Mouse (Mus musculus): ENCODE results near the gene Dglucy. TPM values are rescaled to one million over a fixed set of nuclear protein-coding genes. Genes with fewer than 3 reads are reported as not detected.

Dglucy gene
- total and polyA plus RNA-seq, 3 experiments = 0.09 to 0.27 TPM; not detected in 1

DNA sequence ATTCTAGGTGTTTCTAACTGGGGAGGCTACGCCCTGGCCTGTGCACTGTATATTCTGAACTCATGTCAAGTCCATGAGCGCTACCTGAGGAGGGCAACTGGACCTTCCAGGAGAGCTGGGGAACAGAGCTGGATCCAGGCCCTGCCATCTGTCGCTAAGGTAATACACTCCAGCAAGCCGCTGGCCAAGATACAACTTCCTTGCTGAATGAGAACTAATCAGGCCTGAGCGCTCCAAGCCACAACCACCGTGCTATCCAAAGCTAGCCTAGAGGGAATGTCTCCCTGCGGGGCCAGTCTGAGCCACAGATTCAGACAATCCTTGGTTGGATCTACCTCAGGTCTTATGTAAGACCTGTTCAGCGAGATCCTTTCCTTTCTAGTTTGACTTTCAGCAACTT is 88.2 kb downstream of the Dglucy start:
- Histone ChIP-seq H3K9me3 (replicated peaks) (no peaks in the 10 kb centered on the region), H3K36me3 (replicated peaks) (no peaks in the 10 kb centered on the region), H3K27me3 (ENCODE audit: insufficient read depth, low read length) (peaks cover 46% of the 10 kb centered on the region), H3K4me1 (ENCODE audit: insufficient read depth, low read depth, low read length) (peaks cover 4% of the 10 kb centered on the region; the same call in 1 of the 2 replicates), H3K4me3 (ENCODE audit: low read depth, low read length) (no peak overlapping the region)
- ATAC-seq (ENCODE audit: extremely low read depth, insufficient number of reproducible peaks, low FRiP score, poor library complexity, severe bottlenecking) (no peak), DNase-seq (ENCODE audit: low spot score) (no peak)
- TF ChIP-seq POLR2AphosphoS5 (IDR thresholded peaks at IDR 0.05; ENCODE audit: insufficient replicate concordance, low read depth, low read length) = no peak

DNA sequence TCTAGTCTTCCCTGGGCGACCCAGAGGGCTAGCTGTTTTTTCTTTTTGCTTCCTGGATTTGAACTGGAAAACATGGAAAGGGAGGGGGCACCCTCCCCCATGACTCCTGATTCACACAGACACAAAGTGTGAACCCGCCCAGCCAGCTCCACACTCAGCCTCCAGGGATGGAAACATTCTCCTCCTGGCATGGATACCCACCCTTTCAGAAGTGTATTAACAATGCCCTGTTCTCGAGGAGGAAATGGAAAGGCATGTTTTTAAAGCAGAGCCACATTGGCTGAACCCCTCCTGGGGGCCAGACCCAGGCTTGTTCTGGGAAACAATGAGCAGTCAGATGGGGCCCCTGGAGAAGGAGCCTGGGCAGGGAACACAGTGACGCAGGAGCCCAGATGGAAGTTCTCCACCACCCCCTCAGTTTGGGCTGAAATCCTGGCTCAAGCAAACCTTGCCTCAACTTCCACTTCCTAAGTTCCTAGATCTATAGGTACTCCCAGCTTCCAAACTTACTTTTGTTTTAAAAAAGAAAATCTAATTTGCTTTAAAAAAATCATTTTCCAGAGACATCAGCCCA is 89.3 kb downstream of the Dglucy start:
- H3K36me3 ChIP-seq (replicated peaks) = no peaks in the 10 kb centered on the region
- no peaks in the 10 kb centered on the region for H3K9me3 ChIP-seq (replicated peaks)
- no peaks in the 10 kb centered on the region for H3K4me1 ChIP-seq (ENCODE audit: insufficient read depth, low read depth, low read length)
- peaks cover 48% of the 10 kb centered on the region for H3K27me3 ChIP-seq (ENCODE audit: insufficient read depth, low read length)
- H3K4me3 ChIP-seq (ENCODE audit: low read depth, low read length) = no peak overlapping the region
- ATAC-seq (ENCODE audit: extremely low read depth, insufficient number of reproducible peaks, low FRiP score, poor library complexity, severe bottlenecking) (no peak), DNase-seq (ENCODE audit: low spot score) (no peak)
- TF ChIP-seq TAL1 (conservative IDR thresholded peaks at IDR 0.05; ENCODE audit: low read depth, low read length) (no peak), GATA2 (IDR thresholded peaks at IDR 0.05; ENCODE audit: borderline replicate concordance, low read depth, low read length) (no peak), CTCF (IDR thresholded peaks at IDR 0.05; ENCODE audit: low read depth, low read length) (no peak), POLR2AphosphoS5 (IDR thresholded peaks at IDR 0.05; ENCODE audit: insufficient replicate concordance, low read depth, low read length) (no peak), GATA1 (IDR thresholded peaks at IDR 0.05; ENCODE audit: borderline replicate concordance, low read length) (no peak)

DNA sequence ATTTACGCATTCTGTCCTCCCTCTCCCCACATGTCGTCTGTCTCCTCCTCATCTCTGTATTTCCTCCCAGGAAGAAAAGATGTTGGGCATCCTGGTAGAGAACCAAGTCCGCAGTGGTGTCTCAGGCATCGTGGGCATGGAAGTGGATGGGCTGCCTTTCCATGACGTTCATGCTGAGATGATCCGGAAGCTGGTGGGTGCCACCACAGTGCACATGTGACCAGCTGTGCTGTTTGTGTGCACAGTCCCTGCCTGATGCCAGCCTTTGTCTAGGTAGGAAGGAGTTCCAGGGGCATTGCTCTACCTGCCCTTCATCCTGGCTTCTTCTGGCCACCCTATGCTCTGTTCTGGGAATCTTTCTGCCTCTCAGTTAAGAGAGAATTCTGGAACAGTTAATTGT is 92.4 kb downstream of the Dglucy start:
- ATAC-seq (ENCODE audit: extremely low read depth, insufficient number of reproducible peaks, low FRiP score, poor library complexity, severe bottlenecking) = no peak
- no peak for DNase-seq (ENCODE audit: low spot score)
- Histone ChIP-seq H3K4me3 (ENCODE audit: low read depth, low read length) (no peak overlapping the region), H3K27me3 (ENCODE audit: insufficient read depth, low read length) (peaks cover 51% of the 10 kb centered on the region), H3K9me3 (replicated peaks) (no peaks in the 10 kb centered on the region), H3K36me3 (replicated peaks) (no peaks in the 10 kb centered on the region), H3K4me1 (ENCODE audit: insufficient read depth, low read depth, low read length) (no peaks in the 10 kb centered on the region)
- no peak for TF ChIP-seq TAL1 (conservative IDR thresholded peaks at IDR 0.05; ENCODE audit: low read depth, low read length)
- no peak for TF ChIP-seq GATA1 (IDR thresholded peaks at IDR 0.05; ENCODE audit: borderline replicate concordance, low read length)
- TF ChIP-seq CTCF (IDR thresholded peaks at IDR 0.05; ENCODE audit: low read depth, low read length) = no peak
- no peak for TF ChIP-seq GATA2 (IDR thresholded peaks at IDR 0.05; ENCODE audit: borderline replicate concordance, low read depth, low read length)
- no peak for TF ChIP-seq POLR2AphosphoS5 (IDR thresholded peaks at IDR 0.05; ENCODE audit: insufficient replicate concordance, low read depth, low read length)

DNA sequence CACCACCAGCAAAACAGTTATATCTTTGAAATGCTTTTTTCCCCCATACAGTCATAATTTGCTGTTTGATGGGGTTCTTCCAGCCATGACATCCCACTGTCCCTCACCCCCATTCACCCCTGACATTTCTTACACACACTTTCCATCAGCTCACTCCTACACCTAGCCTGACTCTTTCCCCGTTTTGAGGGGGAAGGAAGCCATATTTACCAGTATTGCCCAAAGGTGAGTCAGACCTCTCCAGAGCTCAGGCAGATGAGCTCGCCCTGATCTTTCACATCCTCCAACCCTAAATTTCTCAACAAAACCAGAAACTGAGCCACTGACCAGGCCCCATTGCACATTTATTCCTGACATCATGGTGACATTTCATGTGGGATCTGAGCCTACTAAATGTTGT is 93.0 kb downstream of the Dglucy start:
- ATAC-seq (ENCODE audit: extremely low read depth, insufficient number of reproducible peaks, low FRiP score, poor library complexity, severe bottlenecking) (no peak), DNase-seq (ENCODE audit: low spot score) (no peak)
- Histone ChIP-seq H3K4me1 (ENCODE audit: insufficient read depth, low read depth, low read length) (no peaks in the 10 kb centered on the region), H3K4me3 (ENCODE audit: low read depth, low read length) (no peak overlapping the region), H3K9me3 (replicated peaks) (no peaks in the 10 kb centered on the region), H3K27me3 (ENCODE audit: insufficient read depth, low read length) (peaks cover 46% of the 10 kb centered on the region), H3K36me3 (replicated peaks) (no peaks in the 10 kb centered on the region)
- no peak for TF ChIP-seq GATA1 (IDR thresholded peaks at IDR 0.05; ENCODE audit: borderline replicate concordance, low read length)
- no peak for TF ChIP-seq GATA2 (IDR thresholded peaks at IDR 0.05; ENCODE audit: borderline replicate concordance, low read depth, low read length)

DNA sequence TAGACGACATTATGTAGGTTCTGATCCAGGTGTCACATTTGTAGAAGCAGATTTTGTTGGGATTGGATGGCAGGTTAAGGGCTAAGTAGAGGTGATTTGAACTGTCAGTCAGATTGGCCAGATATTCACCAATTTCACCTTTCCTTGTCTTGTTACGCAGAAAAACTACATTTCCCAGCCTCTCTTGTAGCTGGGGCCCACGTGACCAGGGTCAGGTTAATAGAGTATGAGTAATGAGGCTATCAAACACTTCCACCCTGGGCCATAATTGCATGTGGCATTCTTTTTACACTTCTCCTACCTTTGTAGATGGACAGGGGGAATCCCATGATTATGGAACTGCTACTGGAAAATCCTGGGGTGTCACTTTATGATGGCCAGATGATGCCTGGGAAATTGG is 94.8 kb downstream of the Dglucy start:
- ATAC-seq (ENCODE audit: extremely low read depth, insufficient number of reproducible peaks, low FRiP score, poor library complexity, severe bottlenecking) (no peak), DNase-seq (ENCODE audit: low spot score) (no peak)
- Histone ChIP-seq H3K27me3 (ENCODE audit: insufficient read depth, low read length) (peaks cover 45% of the 10 kb centered on the region), H3K9me3 (replicated peaks) (no peaks in the 10 kb centered on the region), H3K4me1 (ENCODE audit: insufficient read depth, low read depth, low read length) (peaks cover 2% of the 10 kb centered on the region; the same call in 1 of the 2 replicates), H3K36me3 (replicated peaks) (no peaks in the 10 kb centered on the region), H3K4me3 (ENCODE audit: low read depth, low read length) (no peak overlapping the region)
- TF ChIP-seq GATA2 (IDR thresholded peaks at IDR 0.05; ENCODE audit: borderline replicate concordance, low read depth, low read length) = no peak
- no peak for TF ChIP-seq GATA1 (IDR thresholded peaks at IDR 0.05; ENCODE audit: borderline replicate concordance, low read length)
- no peak for TF ChIP-seq TAL1 (conservative IDR thresholded peaks at IDR 0.05; ENCODE audit: low read depth, low read length)
- no peak for TF ChIP-seq POLR2AphosphoS5 (IDR thresholded peaks at IDR 0.05; ENCODE audit: insufficient replicate concordance, low read depth, low read length)
- TF ChIP-seq CTCF (IDR thresholded peaks at IDR 0.05; ENCODE audit: low read depth, low read length) = no peak

DNA sequence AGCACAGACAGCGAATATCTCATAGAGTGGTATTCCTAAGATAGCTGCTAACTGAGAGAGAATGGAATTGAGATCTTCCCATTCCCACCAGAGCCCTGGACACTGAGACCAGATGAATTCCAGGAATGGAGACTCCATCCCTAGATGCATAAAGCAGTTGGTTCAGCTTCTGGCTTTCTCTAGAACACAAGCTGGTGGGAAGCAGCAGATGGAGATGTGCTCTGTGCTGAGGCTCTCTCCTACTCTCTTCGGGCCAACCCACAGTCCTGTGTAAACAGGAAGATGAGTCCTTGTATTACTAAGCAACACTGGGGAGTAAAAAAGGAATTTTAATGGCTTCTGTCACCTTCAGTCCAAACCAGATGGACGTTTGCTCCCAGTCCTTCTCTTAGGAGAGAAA is 96.7 kb downstream of the Dglucy start:
- Histone ChIP-seq H3K27me3 (ENCODE audit: insufficient read depth, low read length) (peaks cover 33% of the 10 kb centered on the region), H3K9me3 (replicated peaks) (no peaks in the 10 kb centered on the region), H3K4me1 (ENCODE audit: insufficient read depth, low read depth, low read length) (peaks cover 4% of the 10 kb centered on the region; the same call in 1 of the 2 replicates), H3K4me3 (ENCODE audit: low read depth, low read length) (no peak overlapping the region), H3K36me3 (replicated peaks) (no peaks in the 10 kb centered on the region)
- DNase-seq (ENCODE audit: low spot score) (no peak), ATAC-seq (ENCODE audit: extremely low read depth, insufficient number of reproducible peaks, low FRiP score, poor library complexity, severe bottlenecking) (no peak)
- TF ChIP-seq TAL1 (conservative IDR thresholded peaks at IDR 0.05; ENCODE audit: low read depth, low read length) = no peak
- TF ChIP-seq GATA2 (IDR thresholded peaks at IDR 0.05; ENCODE audit: borderline replicate concordance, low read depth, low read length) = no peak
- no peak for TF ChIP-seq GATA1 (IDR thresholded peaks at IDR 0.05; ENCODE audit: borderline replicate concordance, low read length)
- no peak for TF ChIP-seq CTCF (IDR thresholded peaks at IDR 0.05; ENCODE audit: low read depth, low read length)
- TF ChIP-seq POLR2AphosphoS5 (IDR thresholded peaks at IDR 0.05; ENCODE audit: insufficient replicate concordance, low read depth, low read length) = no peak

DNA sequence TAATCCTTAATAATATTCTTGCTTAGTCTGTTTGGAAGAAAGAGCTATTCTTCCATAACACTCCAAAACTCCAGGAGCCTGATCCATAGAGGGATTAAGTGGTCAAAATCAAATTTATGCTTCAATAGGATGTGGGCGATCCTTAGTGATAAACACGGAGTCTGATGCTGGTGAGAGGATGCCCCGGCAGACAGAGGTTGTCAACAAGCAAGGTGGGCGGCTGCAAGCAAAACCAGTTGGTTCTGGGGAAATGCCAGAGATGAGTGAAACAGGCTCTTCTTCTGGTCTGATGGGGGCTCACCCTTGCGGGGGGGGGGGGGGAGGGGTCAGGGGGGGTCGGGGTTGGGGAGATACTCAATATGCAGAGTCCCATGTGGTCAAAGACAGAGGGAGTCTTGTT is 97.1 kb downstream of the Dglucy start:
- Histone ChIP-seq H3K4me3 (ENCODE audit: low read depth, low read length) (no peak overlapping the region), H3K4me1 (ENCODE audit: insufficient read depth, low read depth, low read length) (peaks cover 4% of the 10 kb centered on the region; the same call in 1 of the 2 replicates), H3K9me3 (replicated peaks) (no peaks in the 10 kb centered on the region), H3K36me3 (replicated peaks) (no peaks in the 10 kb centered on the region), H3K27me3 (ENCODE audit: insufficient read depth, low read length) (peaks cover 35% of the 10 kb centered on the region)
- DNase-seq (ENCODE audit: low spot score) (no peak), ATAC-seq (ENCODE audit: extremely low read depth, insufficient number of reproducible peaks, low FRiP score, poor library complexity, severe bottlenecking) (no peak)
- no peak for TF ChIP-seq GATA1 (IDR thresholded peaks at IDR 0.05; ENCODE audit: borderline replicate concordance, low read length)
